Mouse (Mus musculus): ENCODE measurements around the gene Ivns1abp. TPM values are rescaled to one million over a fixed set of nuclear protein-coding genes. Genes with fewer than 3 reads are reported as not detected.
"Not testable (repeated sequence)": the region's sequence is repeated elsewhere in the genome, so short reads cannot be mapped to it uniquely, and the experiment has no call there.

The Ivns1abp gene
- 215 and 222 TPM in 2 replicates for polyA plus RNA-seq (2015; fragmentation: Nextera tagmentation; extraction: Ambion mirVana)

DNA sequence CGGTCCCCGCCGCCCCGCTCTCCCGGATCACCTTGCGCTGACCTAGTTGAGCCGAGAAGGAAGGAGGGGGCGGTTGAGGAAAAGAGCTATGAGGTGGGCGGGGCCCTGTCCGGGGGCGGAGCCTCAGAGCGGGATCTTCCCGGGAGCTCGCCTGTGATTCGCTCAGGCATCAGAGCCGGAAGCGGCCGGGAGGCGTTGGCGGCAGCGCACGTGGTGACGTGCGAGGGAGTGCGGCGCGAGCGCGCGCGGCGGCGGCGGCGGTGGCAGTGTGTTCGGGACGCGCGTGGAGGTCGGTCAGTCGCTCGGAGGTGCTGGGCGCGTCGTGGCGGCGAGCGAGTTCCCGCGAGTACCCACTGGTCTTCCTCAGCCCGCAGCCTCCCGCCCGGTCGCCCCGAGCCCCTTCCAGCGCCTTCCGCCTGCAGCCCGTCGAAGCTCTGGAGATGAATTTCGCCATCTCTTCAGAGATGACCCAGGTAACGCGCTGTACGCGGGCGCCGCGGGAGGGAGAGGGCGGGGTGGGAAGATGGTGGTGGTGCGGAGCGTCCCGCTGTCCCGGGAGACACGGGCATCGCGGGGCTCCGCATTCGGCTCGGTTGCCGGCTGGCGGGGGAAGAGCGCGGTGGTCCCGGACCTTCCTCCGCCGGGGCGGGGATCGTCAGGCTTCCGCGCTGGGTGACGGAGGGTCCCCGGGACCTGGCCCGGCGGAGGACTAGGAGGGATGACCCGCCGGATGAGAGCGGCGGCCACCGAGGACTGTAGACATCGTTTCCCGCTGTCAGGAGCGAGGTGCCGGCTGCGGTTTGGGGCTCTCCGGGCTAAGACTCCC is at the start of gene Ivns1abp:
Gene Ivns1abp (plus strand): TSS at position 195 of the 826 bp plus-strand sequence.
- Histone ChIP-seq H3K27me3 (ENCODE audit: control insufficient read depth, insufficient read depth, low read length) (no peaks in the 10 kb centered on the region), H3K27ac (ENCODE audit: low read length) (peak within 1 kb of the TSS; percentile 94), H3K4me3 (replicated peaks; ENCODE audit: low read length) (peak within 1 kb of the TSS; percentile 89), H3K9me3 (replicated peaks; ENCODE audit: control insufficient read depth, low read length) (no peaks in the 10 kb centered on the region), H3K36me3 (ENCODE audit: control insufficient read depth, insufficient read depth, low read length) (no peaks in the 10 kb centered on the region), H3K4me2 (ENCODE audit: low read depth, low read length) (peak within 1 kb of the TSS; percentile 83), H3K4me1 (ENCODE audit: control insufficient read depth, insufficient read depth, low read length) (peaks cover 29% of the 10 kb centered on the region), H3K9ac (ENCODE audit: low read length) (peak within 1 kb of the TSS; percentile 94)
- peak; percentile 96 for ATAC-seq (ENCODE audit: insufficient read depth, low FRiP score)
- under 1% methylated on average over 103 of the region's 104 CpGs for WGBS

DNA sequence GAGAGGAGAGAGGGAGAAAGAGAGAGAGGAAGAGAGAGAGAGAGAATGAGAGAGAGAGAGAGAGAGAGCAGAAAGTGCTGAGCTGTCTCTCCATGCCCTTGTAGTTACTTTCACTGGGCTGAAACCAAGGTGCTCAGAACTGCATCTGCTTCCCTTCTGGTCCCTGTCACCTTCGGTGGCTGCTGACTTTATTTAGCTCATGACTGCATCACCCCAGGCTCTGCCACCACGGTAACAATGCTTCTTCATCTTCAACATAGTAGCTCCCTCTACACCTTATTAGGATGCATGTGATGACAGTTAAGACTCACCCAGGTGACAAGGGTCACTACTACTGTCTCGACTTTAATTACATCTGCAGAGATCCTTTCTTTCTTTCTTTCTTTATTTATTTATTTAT is 48.8 kb upstream of the Ivns1abp start:
- Histone ChIP-seq H3K9ac (ENCODE audit: low read length) (no peak overlapping the region), H3K9me3 (replicated peaks; ENCODE audit: control insufficient read depth, low read length) (no peaks in the 10 kb centered on the region), H3K4me2 (ENCODE audit: low read depth, low read length) (no peak overlapping the region), H3K27me3 (ENCODE audit: control insufficient read depth, insufficient read depth, low read length) (no peaks in the 10 kb centered on the region), H3K4me3 (replicated peaks; ENCODE audit: low read length) (no peak overlapping the region), H3K4me1 (ENCODE audit: control insufficient read depth, insufficient read depth, low read length) (no peaks in the 10 kb centered on the region), H3K36me3 (ENCODE audit: control insufficient read depth, insufficient read depth, low read length) (no peaks in the 10 kb centered on the region), H3K27ac (ENCODE audit: low read length) (no peak overlapping the region)
- 59% methylated on average over 3 of the region's 3 CpGs for WGBS
- ATAC-seq (ENCODE audit: insufficient read depth, low FRiP score), result no peak

DNA sequence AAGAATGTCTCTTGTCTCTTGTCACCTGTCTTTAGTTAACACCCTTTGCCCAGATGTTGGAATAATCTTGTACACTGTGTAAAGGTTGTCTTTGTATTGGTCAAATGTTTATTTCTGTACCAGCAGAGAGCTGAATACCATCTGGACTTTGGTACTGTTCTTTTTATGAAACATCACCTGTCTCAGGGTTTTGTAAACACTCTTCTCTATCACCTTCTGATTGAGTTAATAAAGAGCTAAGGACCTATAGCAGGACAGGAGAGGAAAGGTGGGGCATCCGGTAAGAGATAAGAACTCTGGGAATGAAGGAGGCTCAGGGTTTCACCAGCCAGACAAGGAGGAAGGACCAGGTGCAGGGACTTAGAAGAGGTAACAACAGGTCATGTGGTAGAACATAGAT is 47.7 kb upstream of the Ivns1abp start:
- Histone ChIP-seq H3K4me3 (replicated peaks; ENCODE audit: low read length) (no peak overlapping the region), H3K27me3 (ENCODE audit: control insufficient read depth, insufficient read depth, low read length) (no peaks in the 10 kb centered on the region), H3K9ac (ENCODE audit: low read length) (no peak overlapping the region), H3K4me2 (ENCODE audit: low read depth, low read length) (no peak overlapping the region), H3K36me3 (ENCODE audit: control insufficient read depth, insufficient read depth, low read length) (no peaks in the 10 kb centered on the region), H3K27ac (ENCODE audit: low read length) (no peak overlapping the region), H3K4me1 (ENCODE audit: control insufficient read depth, insufficient read depth, low read length) (no peaks in the 10 kb centered on the region), H3K9me3 (replicated peaks; ENCODE audit: control insufficient read depth, low read length) (no peaks in the 10 kb centered on the region)
- peak; percentile 77 for ATAC-seq (ENCODE audit: insufficient read depth, low FRiP score)
- 53% methylated on average over 1 of the region's 1 CpGs for WGBS

DNA sequence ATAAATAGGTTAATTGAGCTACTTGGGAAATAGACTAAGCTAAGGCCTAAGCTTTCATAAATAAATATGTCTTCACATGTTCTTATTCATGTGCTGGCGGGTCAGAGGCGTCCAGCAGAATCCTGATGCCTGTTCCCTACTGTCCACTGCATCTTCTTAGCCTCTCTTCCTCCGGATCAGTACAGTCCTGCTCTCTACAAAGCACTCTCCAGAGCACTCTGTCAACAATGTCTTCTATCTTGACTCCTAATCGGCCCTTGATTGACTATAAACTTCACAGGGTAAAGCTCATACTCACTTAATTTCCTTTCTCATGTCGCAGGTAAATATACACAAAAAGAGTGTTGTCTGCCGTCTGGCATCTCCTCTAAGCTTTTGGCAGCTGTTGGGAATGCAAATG is 47.3 kb upstream of the Ivns1abp start:
- Histone ChIP-seq H3K4me1 (ENCODE audit: control insufficient read depth, insufficient read depth, low read length) (no peaks in the 10 kb centered on the region), H3K9ac (ENCODE audit: low read length) (no peak overlapping the region), H3K27me3 (ENCODE audit: control insufficient read depth, insufficient read depth, low read length) (no peaks in the 10 kb centered on the region), H3K4me2 (ENCODE audit: low read depth, low read length) (no peak overlapping the region), H3K36me3 (ENCODE audit: control insufficient read depth, insufficient read depth, low read length) (no peaks in the 10 kb centered on the region), H3K9me3 (replicated peaks; ENCODE audit: control insufficient read depth, low read length) (no peaks in the 10 kb centered on the region), H3K4me3 (replicated peaks; ENCODE audit: low read length) (no peak overlapping the region), H3K27ac (ENCODE audit: low read length) (0 out of 2 replicates have a peak overlapping the region, but pooled peaks have one; percentile 14)
- 61% methylated on average over 6 of the region's 6 CpGs for WGBS
- no peak; the same call in 1 of the 2 replicates for ATAC-seq (ENCODE audit: insufficient read depth, low FRiP score)

DNA sequence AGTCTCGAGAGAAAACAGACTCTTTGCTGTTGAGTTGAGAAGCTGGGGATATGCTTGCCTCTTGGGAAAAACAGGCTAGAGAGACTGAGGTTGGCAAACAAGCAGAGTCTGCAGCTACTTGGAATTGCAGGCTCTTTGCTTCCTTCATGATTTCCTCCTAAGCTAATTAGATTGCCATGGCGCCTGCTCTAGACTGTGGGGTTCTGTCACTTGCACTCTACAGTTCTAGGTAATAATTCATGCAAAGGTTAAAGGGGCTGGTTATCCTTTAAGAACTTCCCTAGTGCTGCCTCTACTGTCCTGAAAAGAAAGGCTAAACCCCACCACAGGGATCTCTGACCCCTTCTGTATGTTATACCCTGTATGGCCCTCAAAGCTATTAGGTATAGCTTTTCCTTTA is 46.7 kb upstream of the Ivns1abp start:
- ATAC-seq (ENCODE audit: insufficient read depth, low FRiP score), result no peak
- Histone ChIP-seq H3K27me3 (ENCODE audit: control insufficient read depth, insufficient read depth, low read length) (no peaks in the 10 kb centered on the region), H3K9ac (ENCODE audit: low read length) (no peak overlapping the region), H3K27ac (ENCODE audit: low read length) (no peak overlapping the region), H3K9me3 (replicated peaks; ENCODE audit: control insufficient read depth, low read length) (no peaks in the 10 kb centered on the region), H3K36me3 (ENCODE audit: control insufficient read depth, insufficient read depth, low read length) (no peaks in the 10 kb centered on the region), H3K4me2 (ENCODE audit: low read depth, low read length) (no peak overlapping the region), H3K4me1 (ENCODE audit: control insufficient read depth, insufficient read depth, low read length) (no peaks in the 10 kb centered on the region), H3K4me3 (replicated peaks; ENCODE audit: low read length) (no peak overlapping the region)
- WGBS, result 87% methylated on average over 2 of the region's 2 CpGs

DNA sequence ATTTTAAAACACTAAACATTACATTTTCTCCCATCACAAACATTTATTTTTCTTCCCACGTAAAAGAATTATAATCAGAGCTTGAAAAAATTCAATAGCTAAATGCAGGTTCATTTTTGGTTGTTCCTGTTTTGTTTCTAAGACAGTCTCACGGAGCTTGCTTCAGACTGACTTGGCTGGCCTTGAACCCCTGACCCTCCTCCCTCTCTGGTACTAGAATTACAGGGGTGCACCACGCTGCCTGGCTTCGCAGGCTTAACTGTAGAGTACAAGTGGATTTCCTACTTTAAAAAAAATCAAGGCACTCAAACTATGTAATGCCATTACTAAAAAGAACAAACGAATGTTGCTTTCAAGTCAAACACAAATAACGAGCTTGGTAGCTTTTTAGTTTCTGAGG is 42.8 kb upstream of the Ivns1abp start:
- 57% methylated on average over 6 of the region's 6 CpGs for WGBS
- Histone ChIP-seq H3K36me3 (ENCODE audit: control insufficient read depth, insufficient read depth, low read length) (no peaks in the 10 kb centered on the region), H3K4me2 (ENCODE audit: low read depth, low read length) (no peak overlapping the region), H3K27me3 (ENCODE audit: control insufficient read depth, insufficient read depth, low read length) (no peaks in the 10 kb centered on the region), H3K27ac (ENCODE audit: low read length) (no peak overlapping the region), H3K4me3 (replicated peaks; ENCODE audit: low read length) (no peak overlapping the region), H3K4me1 (ENCODE audit: control insufficient read depth, insufficient read depth, low read length) (no peaks in the 10 kb centered on the region), H3K9me3 (replicated peaks; ENCODE audit: control insufficient read depth, low read length) (no peaks in the 10 kb centered on the region), H3K9ac (ENCODE audit: low read length) (no peak overlapping the region)
- no peak for ATAC-seq (ENCODE audit: insufficient read depth, low FRiP score)

DNA sequence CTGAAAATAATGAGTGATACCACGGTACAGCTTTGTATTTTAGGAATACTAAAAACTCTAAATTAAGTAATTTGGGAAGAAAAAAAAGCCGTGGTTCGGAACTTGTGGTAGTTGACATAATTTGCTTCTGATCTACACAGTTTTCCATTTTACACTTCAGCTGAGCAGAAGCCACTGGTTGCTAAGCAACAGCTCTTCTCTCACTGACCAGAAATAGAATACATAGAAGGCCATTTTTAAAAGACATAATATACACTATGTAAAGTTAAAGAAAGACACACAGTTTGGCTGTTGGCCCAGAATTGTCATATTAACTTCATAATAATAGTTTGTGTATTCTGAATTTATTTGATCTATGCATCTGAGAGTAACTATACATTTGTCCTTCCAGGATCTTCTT is 42.4 kb upstream of the Ivns1abp start:
- H3K9me3 ChIP-seq (replicated peaks; ENCODE audit: control insufficient read depth, low read length), result no peaks in the 10 kb centered on the region
- no peak for ATAC-seq (ENCODE audit: insufficient read depth, low FRiP score)
- no peaks in the 10 kb centered on the region for H3K4me1 ChIP-seq (ENCODE audit: control insufficient read depth, insufficient read depth, low read length)
- no peak overlapping the region for H3K4me3 ChIP-seq (replicated peaks; ENCODE audit: low read length)
- no peak overlapping the region for H3K27ac ChIP-seq (ENCODE audit: low read length)
- H3K4me2 ChIP-seq (ENCODE audit: low read depth, low read length), result no peak overlapping the region
- no peak overlapping the region for H3K9ac ChIP-seq (ENCODE audit: low read length)
- WGBS, result 42% methylated on average over 3 of the region's 3 CpGs
- H3K36me3 ChIP-seq (ENCODE audit: control insufficient read depth, insufficient read depth, low read length), result no peaks in the 10 kb centered on the region
- H3K27me3 ChIP-seq (ENCODE audit: control insufficient read depth, insufficient read depth, low read length), result no peaks in the 10 kb centered on the region

DNA sequence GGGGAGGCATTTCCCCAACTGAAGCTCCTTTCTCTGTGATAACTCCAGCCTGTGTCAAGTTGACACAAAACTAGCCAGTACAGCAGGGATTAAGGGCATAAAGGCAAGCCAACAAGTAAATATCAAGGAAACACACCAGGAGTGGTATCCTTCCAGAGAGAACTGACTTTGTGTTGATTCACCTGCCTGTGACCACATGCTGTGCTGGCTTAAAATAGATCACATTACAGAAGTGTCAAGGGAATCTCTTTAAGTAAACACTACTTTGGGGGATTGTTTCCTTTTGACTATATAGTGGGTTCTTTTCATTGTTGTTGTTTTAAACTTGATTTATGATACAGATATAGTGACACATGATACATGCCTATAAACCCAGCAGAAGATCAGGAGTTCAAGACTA is 41.0 kb upstream of the Ivns1abp start:
- Histone ChIP-seq H3K27me3 (ENCODE audit: control insufficient read depth, insufficient read depth, low read length) (no peaks in the 10 kb centered on the region), H3K4me1 (ENCODE audit: control insufficient read depth, insufficient read depth, low read length) (no peaks in the 10 kb centered on the region)

DNA sequence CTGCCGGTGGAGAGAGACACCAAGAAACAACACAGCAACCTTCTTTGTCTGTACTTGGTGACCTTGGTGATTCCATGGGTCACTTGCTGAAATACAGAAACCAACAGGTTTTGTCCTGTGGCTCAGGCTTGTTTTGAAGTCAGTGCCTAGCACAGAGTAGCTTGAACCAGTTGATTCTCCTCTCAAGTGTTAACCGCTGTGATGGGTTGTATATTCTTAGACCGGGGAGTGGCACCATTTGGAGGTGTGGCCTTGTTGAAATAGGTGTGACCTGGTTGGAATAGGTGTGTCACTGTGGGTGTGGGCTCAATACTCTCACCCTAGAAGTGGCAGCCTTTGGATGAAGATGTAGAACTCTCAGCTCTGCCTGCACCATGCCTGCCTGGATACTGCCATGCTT is 39.3 kb upstream of the Ivns1abp start:
- H3K4me2 ChIP-seq (ENCODE audit: low read depth, low read length); H3K4me3 ChIP-seq (replicated peaks; ENCODE audit: low read length); H3K27ac ChIP-seq (ENCODE audit: low read length); H3K27me3 ChIP-seq (ENCODE audit: control insufficient read depth, insufficient read depth, low read length); H3K9me3 ChIP-seq (replicated peaks; ENCODE audit: control insufficient read depth, low read length); H3K9ac ChIP-seq (ENCODE audit: low read length); H3K36me3 ChIP-seq (ENCODE audit: control insufficient read depth, insufficient read depth, low read length); H3K4me1 ChIP-seq (ENCODE audit: control insufficient read depth, insufficient read depth, low read length): not testable (repeated sequence)
- 76% methylated on average over 3 of the region's 3 CpGs for WGBS
- peak; percentile 74 for ATAC-seq (ENCODE audit: insufficient read depth, low FRiP score)

More for the DNA sequence above, 41.0 kb upstream of the Ivns1abp start:
- Histone ChIP-seq H3K9me3 (replicated peaks; ENCODE audit: control insufficient read depth, low read length) (no peaks in the 10 kb centered on the region), H3K4me3 (replicated peaks; ENCODE audit: low read length) (no peak overlapping the region), H3K27ac (ENCODE audit: low read length) (no peak overlapping the region), H3K9ac (ENCODE audit: low read length) (no peak overlapping the region), H3K36me3 (ENCODE audit: control insufficient read depth, insufficient read depth, low read length) (no peaks in the 10 kb centered on the region), H3K4me2 (ENCODE audit: low read depth, low read length) (no peak overlapping the region)
- no peak for ATAC-seq (ENCODE audit: insufficient read depth, low FRiP score)

Measured in stomach, embryonic 16.5 days (tissue).